Mouse (Mus musculus): ENCODE data around the gene Gm19684.

GRCm38 (mm10) chr17:36161129-36162051 is 39.9 kb downstream of the Gm19684 start:
- TF ChIP-seq CTCF (IDR thresholded peaks at IDR 0.05; ENCODE audit: low read depth, low read length) (no peak), GATA1 (IDR thresholded peaks at IDR 0.05; ENCODE audit: borderline replicate concordance, low read length) (no peak), TAL1 (conservative IDR thresholded peaks at IDR 0.05; ENCODE audit: low read depth, low read length) (no peak), POLR2AphosphoS5 (IDR thresholded peaks at IDR 0.05; ENCODE audit: insufficient replicate concordance, low read depth, low read length) (no peak), GATA2 (IDR thresholded peaks at IDR 0.05; ENCODE audit: borderline replicate concordance, low read depth, low read length) (no peak)

Measured in G1E (cell line).